Mouse (Mus musculus) NIH3T3 (cell line): ENCODE results near the gene Rasal1.

Source experiments
- DNase-seq: peaks from one replicate; pipeline ENCODE4 v3.0.0-alpha.2; 2012; ENCODE audit warnings: low read depth

Rasal1 gene

GRCm38 (mm10) chr5:120694695-120695074 lies 46.1 kb downstream of the Rasal1 start:
- DNase-seq: no peak

GRCm38 (mm10) chr5:120696057-120696743 lies 47.6 kb downstream of the Rasal1 start:
- no peak for DNase-seq

- DNase-seq: no peak
Measured at GRCm38 (mm10) chr5:120696865-120697264, 48.3 kb downstream of the Rasal1 start.

GRCm38 (mm10) chr5:120698181-120698580 lies 49.6 kb downstream of the Rasal1 start:
- no peak for DNase-seq

GRCm38 (mm10) chr5:120698801-120699391 lies 50.3 kb downstream of the Rasal1 start:
- DNase-seq: no peak

GRCm38 (mm10) chr5:120700996-120701790 lies 52.6 kb downstream of the Rasal1 start:
- DNase-seq: no peak

- no peak for DNase-seq
Measured at GRCm38 (mm10) chr5:120702421-120702820, 53.8 kb downstream of the Rasal1 start.

- no peak for DNase-seq
Measured at GRCm38 (mm10) chr5:120702969-120703368, 54.4 kb downstream of the Rasal1 start.

- no peak for DNase-seq
Measured at GRCm38 (mm10) chr5:120703660-120704059, 55.0 kb downstream of the Rasal1 start.

GRCm38 (mm10) chr5:120704421-120704820 lies 55.8 kb downstream of the Rasal1 start:
- DNase-seq: no peak

GRCm38 (mm10) chr5:120706541-120706940 lies 57.9 kb downstream of the Rasal1 start:
- DNase-seq: no peak

- no peak for DNase-seq
Measured at GRCm38 (mm10) chr5:120706976-120707375, 58.4 kb downstream of the Rasal1 start.

GRCm38 (mm10) chr5:120710161-120710825 lies 61.7 kb downstream of the Rasal1 start:
- no peak for DNase-seq

GRCm38 (mm10) chr5:120710826-120711248 lies 62.2 kb downstream of the Rasal1 start:
- DNase-seq: no peak

- no peak for DNase-seq
Measured at GRCm38 (mm10) chr5:120711416-120711815, 62.8 kb downstream of the Rasal1 start.

- DNase-seq: no peak
Measured at GRCm38 (mm10) chr5:120711827-120712226, 63.2 kb downstream of the Rasal1 start, which contains the start of gene Dtx1. Gene Dtx1 (minus strand): TSS chr5:120711927.

GRCm38 (mm10) chr5:120712721-120713120 lies 64.1 kb downstream of the Rasal1 start:
- no peak for DNase-seq

- DNase-seq: peak; percentile 68
Measured at GRCm38 (mm10) chr5:120714314-120714713, 65.7 kb downstream of the Rasal1 start.

GRCm38 (mm10) chr5:120717136-120717535 lies 68.5 kb downstream of the Rasal1 start:
- no peak for DNase-seq

GRCm38 (mm10) chr5:120718600-120719378 lies 70.2 kb downstream of the Rasal1 start:
- no peak for DNase-seq

GRCm38 (mm10) chr5:120721005-120721404 lies 72.4 kb downstream of the Rasal1 start:
- no peak for DNase-seq
